ENCODE assay signal across 22 mouse cellular contexts in genomic region chr1:34036111-34036510, GRCm38 (mm10).
"Had no signal": no experiment of that assay in that cellular context is flagged by ENCODE, and none has a peak within 500 bp of the region (broad histone marks: within the 10 kb centered on the region; RNA-seq: fewer than 3 reads in every experiment).

No protein-coding gene starts in this region.

- H3K9ac ChIP-seq: hindbrain, embryonic 13.5 days; hindbrain, embryonic 15.5 days; kidney, embryonic 15.5 days; limb, embryonic 13.5 days; limb, embryonic 15.5 days; liver, embryonic 12.5 days; liver, embryonic 14.5 days had no signal

- H3K27me3 ChIP-seq: hindbrain, embryonic 13.5 days; hindbrain, embryonic 15.5 days; kidney, embryonic 15.5 days; limb, embryonic 13.5 days; limb, embryonic 15.5 days; liver, embryonic 12.5 days had no signal

- H3K9me3 ChIP-seq: hindbrain, embryonic 13.5 days; hindbrain, embryonic 15.5 days; kidney, embryonic 15.5 days; limb, embryonic 15.5 days; liver, embryonic 12.5 days had no signal

- H3K27ac ChIP-seq: hindbrain, embryonic 13.5 days; hindbrain, embryonic 15.5 days; hindbrain, postnatal 0 days; kidney, embryonic 15.5 days; kidney, postnatal 0 days; limb, embryonic 15.5 days; liver, embryonic 12.5 days; liver, embryonic 14.5 days had no signal

- H3K4me1 ChIP-seq: liver, embryonic 12.5 days had no signal

- H3K36me3 ChIP-seq: hindbrain, embryonic 15.5 days; kidney, embryonic 15.5 days; limb, embryonic 13.5 days; limb, embryonic 15.5 days; liver, embryonic 12.5 days had no signal

- H3K4me2 ChIP-seq: heart, embryonic 11.5 days; hindbrain, embryonic 13.5 days; hindbrain, embryonic 15.5 days; kidney, embryonic 15.5 days; limb, embryonic 13.5 days; limb, embryonic 15.5 days; liver, embryonic 12.5 days had no signal

- DNase-seq: heart, adult 18-20 months; heart, postnatal 10 days; heart, postnatal 36 days; kidney, adult 11 months; kidney, adult 2 months; kidney, adult 9 months; kidney, postnatal 14 days; kidney, postnatal 36 days; layer of hippocampus, adult 9-11 months; layer of hippocampus, postnatal 36 days; left cerebral cortex, postnatal 4 days had no signal

- H3K4me3 ChIP-seq: hindbrain, embryonic 13.5 days; hindbrain, embryonic 15.5 days; kidney, embryonic 15.5 days; limb, embryonic 13.5 days; limb, embryonic 15.5 days; liver, embryonic 12.5 days had no signal

- ATAC-seq: hindbrain, postnatal 0 days; intestine, embryonic 16.5 days; liver, embryonic 12.5 days had no signal
